Mouse (Mus musculus): Measurements from ENCODE around the gene Setd1a. TPM values are rescaled to one million over a fixed set of nuclear protein-coding genes. Genes with fewer than 3 reads are reported as not detected.

Setd1a gene
- polyA plus RNA-seq, 1 experiment from 2014 or later, result 23.3 TPM

- Histone ChIP-seq H3K27ac (ENCODE audit: low read depth, low read length) (no peak overlapping the region), H3K27me3 (ENCODE audit: control insufficient read depth, insufficient read depth, low read length) (no peaks in the 10 kb centered on the region), H3K4me2 (ENCODE audit: low read depth, low read length) (no peak overlapping the region), H3K4me3 (ENCODE audit: low read depth, low read length) (no peak overlapping the region), H3K4me1 (ENCODE audit: control insufficient read depth, insufficient read depth, low read length) (0 out of 2 replicates have a peak, but pooled peaks cover 3% of the 10 kb centered on the region), H3K36me3 (ENCODE audit: control insufficient read depth, insufficient read depth, low read length) (peaks cover 49% of the 10 kb centered on the region), H3K9ac (replicated peaks; ENCODE audit: low read depth, low read length) (no peak overlapping the region), H3K9me3 (ENCODE audit: control insufficient read depth, low read length) (no peaks in the 10 kb centered on the region)
- ATAC-seq (ENCODE audit: low read depth), result no peak
- 52% methylated on average over 7 of the region's 7 CpGs for WGBS
Observed at GRCm38 (mm10) chr7:127761026-127761425, 15.4 kb upstream of the Setd1a start.

GRCm38 (mm10) chr7:127763642-127764041 is 12.8 kb upstream of the Setd1a start:
- Histone ChIP-seq H3K9me3 (ENCODE audit: control insufficient read depth, low read length) (no peaks in the 10 kb centered on the region), H3K4me2 (ENCODE audit: low read depth, low read length) (no peak overlapping the region), H3K9ac (replicated peaks; ENCODE audit: low read depth, low read length) (no peak overlapping the region), H3K27ac (ENCODE audit: low read depth, low read length) (no peak overlapping the region), H3K4me1 (ENCODE audit: control insufficient read depth, insufficient read depth, low read length) (no peaks in the 10 kb centered on the region), H3K4me3 (ENCODE audit: low read depth, low read length) (no peak overlapping the region), H3K27me3 (ENCODE audit: control insufficient read depth, insufficient read depth, low read length) (no peaks in the 10 kb centered on the region), H3K36me3 (ENCODE audit: control insufficient read depth, insufficient read depth, low read length) (peaks cover 54% of the 10 kb centered on the region)
- ATAC-seq (ENCODE audit: low read depth), result no peak
- 95% methylated on average over 4 of the region's 4 CpGs for whole genome bisulfite sequencing

GRCm38 (mm10) chr7:127765756-127766155 is 10.7 kb upstream of the Setd1a start:
- Histone ChIP-seq H3K9ac (replicated peaks; ENCODE audit: low read depth, low read length) (no peak overlapping the region), H3K4me2 (ENCODE audit: low read depth, low read length) (no peak overlapping the region), H3K27ac (ENCODE audit: low read depth, low read length) (no peak overlapping the region), H3K36me3 (ENCODE audit: control insufficient read depth, insufficient read depth, low read length) (peaks cover 48% of the 10 kb centered on the region), H3K27me3 (ENCODE audit: control insufficient read depth, insufficient read depth, low read length) (no peaks in the 10 kb centered on the region), H3K4me3 (ENCODE audit: low read depth, low read length) (no peak overlapping the region), H3K4me1 (ENCODE audit: control insufficient read depth, insufficient read depth, low read length) (peaks cover 8% of the 10 kb centered on the region; the same call in 1 of the 2 replicates), H3K9me3 (ENCODE audit: control insufficient read depth, low read length) (no peaks in the 10 kb centered on the region)
- WGBS, result 94% methylated on average over 2 of the region's 2 CpGs
- ATAC-seq (ENCODE audit: low read depth), result no peak

- H3K4me2 ChIP-seq (ENCODE audit: low read depth, low read length), result no peak overlapping the region
- H3K27me3 ChIP-seq (ENCODE audit: control insufficient read depth, insufficient read depth, low read length), result no peaks in the 10 kb centered on the region
- no peak overlapping the region for H3K9ac ChIP-seq (replicated peaks; ENCODE audit: low read depth, low read length)
- WGBS, result 81% methylated on average over 17 of the region's 17 CpGs
- no peak for ATAC-seq (ENCODE audit: low read depth)
- no peak overlapping the region for H3K27ac ChIP-seq (ENCODE audit: low read depth, low read length)
- no peak overlapping the region for H3K4me3 ChIP-seq (ENCODE audit: low read depth, low read length)
- peaks cover 48% of the 10 kb centered on the region for H3K36me3 ChIP-seq (ENCODE audit: control insufficient read depth, insufficient read depth, low read length)
- no peaks in the 10 kb centered on the region for H3K9me3 ChIP-seq (ENCODE audit: control insufficient read depth, low read length)
- peaks cover 8% of the 10 kb centered on the region; the same call in 1 of the 2 replicates for H3K4me1 ChIP-seq (ENCODE audit: control insufficient read depth, insufficient read depth, low read length)
Observed at GRCm38 (mm10) chr7:127766851-127767609, 9.4 kb upstream of the Setd1a start.

GRCm38 (mm10) chr7:127767671-127768345 is 8.7 kb upstream of the Setd1a start:
- WGBS, result 95% methylated on average over 19 of the region's 19 CpGs
- no peak for ATAC-seq (ENCODE audit: low read depth)
- no peaks in the 10 kb centered on the region for H3K27me3 ChIP-seq (ENCODE audit: control insufficient read depth, insufficient read depth, low read length)
- H3K9ac ChIP-seq (replicated peaks; ENCODE audit: low read depth, low read length), result no peak overlapping the region
- no peaks in the 10 kb centered on the region for H3K9me3 ChIP-seq (ENCODE audit: control insufficient read depth, low read length)
- peaks cover 8% of the 10 kb centered on the region; the same call in 1 of the 2 replicates for H3K4me1 ChIP-seq (ENCODE audit: control insufficient read depth, insufficient read depth, low read length)
- H3K4me3 ChIP-seq (ENCODE audit: low read depth, low read length), result no peak overlapping the region
- peaks cover 42% of the 10 kb centered on the region for H3K36me3 ChIP-seq (ENCODE audit: control insufficient read depth, insufficient read depth, low read length)
- H3K4me2 ChIP-seq (ENCODE audit: low read depth, low read length), result no peak overlapping the region
- H3K27ac ChIP-seq (ENCODE audit: low read depth, low read length), result no peak overlapping the region

- Histone ChIP-seq H3K4me2 (ENCODE audit: low read depth, low read length) (no peak overlapping the region), H3K27ac (ENCODE audit: low read depth, low read length) (no peak overlapping the region), H3K36me3 (ENCODE audit: control insufficient read depth, insufficient read depth, low read length) (peaks cover 38% of the 10 kb centered on the region), H3K4me1 (ENCODE audit: control insufficient read depth, insufficient read depth, low read length) (peaks cover 8% of the 10 kb centered on the region; the same call in 1 of the 2 replicates), H3K27me3 (ENCODE audit: control insufficient read depth, insufficient read depth, low read length) (no peaks in the 10 kb centered on the region), H3K9ac (replicated peaks; ENCODE audit: low read depth, low read length) (no peak overlapping the region), H3K9me3 (ENCODE audit: control insufficient read depth, low read length) (no peaks in the 10 kb centered on the region), H3K4me3 (ENCODE audit: low read depth, low read length) (no peak overlapping the region)
- no peak; the same call in 1 of the 2 replicates for ATAC-seq (ENCODE audit: low read depth)
- WGBS, result 55% methylated on average over 13 of the region's 13 CpGs
Observed at GRCm38 (mm10) chr7:127768346-127768996, 8.0 kb upstream of the Setd1a start.

GRCm38 (mm10) chr7:127768997-127769593 is 7.4 kb upstream of the Setd1a start:
- Histone ChIP-seq H3K4me3 (ENCODE audit: low read depth, low read length) (peak overlapping the region; percentile 40), H3K4me1 (ENCODE audit: control insufficient read depth, insufficient read depth, low read length) (peaks cover 8% of the 10 kb centered on the region; the same call in 1 of the 2 replicates), H3K4me2 (ENCODE audit: low read depth, low read length) (peak overlapping the region; percentile 61), H3K9me3 (ENCODE audit: control insufficient read depth, low read length) (no peaks in the 10 kb centered on the region), H3K27ac (ENCODE audit: low read depth, low read length) (peak overlapping the region; percentile 30), H3K9ac (replicated peaks; ENCODE audit: low read depth, low read length) (peak overlapping the region; percentile 53; the same call in 1 of the 2 replicates), H3K27me3 (ENCODE audit: control insufficient read depth, insufficient read depth, low read length) (no peaks in the 10 kb centered on the region), H3K36me3 (ENCODE audit: control insufficient read depth, insufficient read depth, low read length) (peaks cover 32% of the 10 kb centered on the region)
- peak; percentile 84 for ATAC-seq (ENCODE audit: low read depth)
- 1% methylated on average over 16 of the region's 16 CpGs for WGBS

GRCm38 (mm10) chr7:127769651-127770038 is 6.8 kb upstream of the Setd1a start, which contains the start of gene Orai3:
Gene Orai3, plus strand, starts transcription at chr7:127769815.
- Histone ChIP-seq H3K4me1 (ENCODE audit: control insufficient read depth, insufficient read depth, low read length) (peaks cover 8% of the 10 kb centered on the region; the same call in 1 of the 2 replicates), H3K4me3 (ENCODE audit: low read depth, low read length) (peak within 1 kb of the TSS; percentile 40), H3K4me2 (ENCODE audit: low read depth, low read length) (peak within 1 kb of the TSS; percentile 61), H3K36me3 (ENCODE audit: control insufficient read depth, insufficient read depth, low read length) (peaks cover 30% of the 10 kb centered on the region), H3K9ac (replicated peaks; ENCODE audit: low read depth, low read length) (peak within 1 kb of the TSS; percentile 53), H3K27me3 (ENCODE audit: control insufficient read depth, insufficient read depth, low read length) (no peaks in the 10 kb centered on the region), H3K27ac (ENCODE audit: low read depth, low read length) (peak within 1 kb of the TSS; percentile 30), H3K9me3 (ENCODE audit: control insufficient read depth, low read length) (no peaks in the 10 kb centered on the region)
- peak; percentile 60; the same call in 1 of the 2 replicates for ATAC-seq (ENCODE audit: low read depth)
- WGBS, result under 1% methylated on average over 24 of the region's 24 CpGs
